Mouse (Mus musculus): ENCODE measurements around the gene Tmem43.

DNA sequence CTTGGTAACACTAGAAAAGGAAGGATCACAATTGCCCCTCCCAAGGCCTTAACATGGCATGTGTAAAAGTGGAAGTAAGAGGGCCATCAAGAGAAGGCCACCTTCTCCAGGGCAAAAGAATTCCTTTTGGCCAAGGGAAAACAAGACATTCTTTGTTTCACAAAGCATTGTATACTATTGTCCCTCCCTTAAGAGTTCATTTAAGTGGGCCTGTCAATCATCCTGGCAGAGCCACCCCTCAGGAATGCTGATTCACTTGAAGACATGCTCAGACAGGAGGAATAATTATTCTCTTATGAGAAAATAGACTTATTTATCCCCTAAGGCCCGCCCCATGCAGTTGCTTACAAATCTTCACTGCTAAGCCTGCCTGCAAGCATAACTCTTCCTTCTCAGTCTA is 21.4 kb upstream of the Tmem43 start:
- TF ChIP-seq CTCF (IDR thresholded peaks at IDR 0.05; ENCODE audit: low read depth) (no peak), EP300 (IDR thresholded peaks at IDR 0.05; ENCODE audit: low read depth) (no peak)

All from heart, postnatal 0 days (tissue).